Mouse (Mus musculus): ENCODE measurements around the gene Smpd4. TPM values are rescaled to one million over a fixed set of nuclear protein-coding genes. Genes with fewer than 3 reads are reported as not detected.

Gene Smpd4
- polyA plus RNA-seq, 1 experiment from 2014 or later, result 27.7 TPM

- Histone ChIP-seq H3K4me2 (ENCODE audit: low read depth, low read length) (no peak overlapping the region), H3K36me3 (ENCODE audit: control insufficient read depth, insufficient read depth, low read length) (peaks cover 25% of the 10 kb centered on the region), H3K9ac (replicated peaks; ENCODE audit: low read depth, low read length) (no peak overlapping the region), H3K27ac (ENCODE audit: low read depth, low read length) (no peak overlapping the region), H3K9me3 (ENCODE audit: control insufficient read depth, low read length) (no peaks in the 10 kb centered on the region), H3K4me3 (ENCODE audit: low read depth, low read length) (no peak overlapping the region), H3K4me1 (ENCODE audit: control insufficient read depth, insufficient read depth, low read length) (peaks cover 7% of the 10 kb centered on the region), H3K27me3 (ENCODE audit: control insufficient read depth, insufficient read depth, low read length) (no peaks in the 10 kb centered on the region)
- ATAC-seq (ENCODE audit: low read depth), result no peak
- WGBS, result 91% methylated on average over 4 of the region's 4 CpGs
These were observed 24.4 kb downstream of the Smpd4 start for GRCm38 (mm10) chr16:17643437-17643990.

- Histone ChIP-seq H3K9me3 (ENCODE audit: control insufficient read depth, low read length) (no peaks in the 10 kb centered on the region), H3K4me2 (ENCODE audit: low read depth, low read length) (peak within 1 kb of the TSS; percentile 89), H3K9ac (replicated peaks; ENCODE audit: low read depth, low read length) (peak within 1 kb of the TSS; percentile 57), H3K36me3 (ENCODE audit: control insufficient read depth, insufficient read depth, low read length) (peaks cover 16% of the 10 kb centered on the region; the same call in 1 of the 2 replicates), H3K27ac (ENCODE audit: low read depth, low read length) (0 out of 2 replicates have a peak within 1 kb of the TSS, but pooled peaks have one; percentile 22), H3K4me1 (ENCODE audit: control insufficient read depth, insufficient read depth, low read length) (peaks cover 7% of the 10 kb centered on the region), H3K27me3 (ENCODE audit: control insufficient read depth, insufficient read depth, low read length) (no peaks in the 10 kb centered on the region), H3K4me3 (ENCODE audit: low read depth, low read length) (peak within 1 kb of the TSS; percentile 59)
- WGBS, result 2% methylated on average over 50 of the region's 65 CpGs
- ATAC-seq (ENCODE audit: low read depth), result peak; percentile 95
These were observed 27.4 kb downstream of the Smpd4 start, which contains the start of gene Ccdc74a for GRCm38 (mm10) chr16:17646310-17647114. Gene Ccdc74a, plus strand, starts transcription at chr16:17646470.

- Histone ChIP-seq H3K9me3 (ENCODE audit: control insufficient read depth, low read length) (no peaks in the 10 kb centered on the region), H3K27me3 (ENCODE audit: control insufficient read depth, insufficient read depth, low read length) (no peaks in the 10 kb centered on the region), H3K4me3 (ENCODE audit: low read depth, low read length) (peak overlapping the region; percentile 59; the same call in 1 of the 2 replicates), H3K4me2 (ENCODE audit: low read depth, low read length) (peak overlapping the region; percentile 89), H3K4me1 (ENCODE audit: control insufficient read depth, insufficient read depth, low read length) (peaks cover 7% of the 10 kb centered on the region), H3K9ac (replicated peaks; ENCODE audit: low read depth, low read length) (peak overlapping the region; percentile 57; the same call in 1 of the 2 replicates), H3K27ac (ENCODE audit: low read depth, low read length) (no peak overlapping the region), H3K36me3 (ENCODE audit: control insufficient read depth, insufficient read depth, low read length) (peaks cover 19% of the 10 kb centered on the region)
- 0 out of 2 replicates have a peak, but pooled peaks have one; percentile 5 for ATAC-seq (ENCODE audit: low read depth)
- 20% methylated on average over 1 of the region's 1 CpGs for WGBS
These were observed 28.0 kb downstream of the Smpd4 start for GRCm38 (mm10) chr16:17647156-17647555.

GRCm38 (mm10) chr16:17647566-17648340 is 28.6 kb downstream of the Smpd4 start:
- Histone ChIP-seq H3K9me3 (ENCODE audit: control insufficient read depth, low read length) (no peaks in the 10 kb centered on the region), H3K9ac (replicated peaks; ENCODE audit: low read depth, low read length) (no peak overlapping the region), H3K27ac (ENCODE audit: low read depth, low read length) (no peak overlapping the region), H3K27me3 (ENCODE audit: control insufficient read depth, insufficient read depth, low read length) (no peaks in the 10 kb centered on the region), H3K4me2 (ENCODE audit: low read depth, low read length) (no peak overlapping the region), H3K4me3 (ENCODE audit: low read depth, low read length) (no peak overlapping the region), H3K4me1 (ENCODE audit: control insufficient read depth, insufficient read depth, low read length) (peaks cover 7% of the 10 kb centered on the region), H3K36me3 (ENCODE audit: control insufficient read depth, insufficient read depth, low read length) (peaks cover 22% of the 10 kb centered on the region)
- WGBS, result 88% methylated on average over 10 of the region's 10 CpGs
- ATAC-seq (ENCODE audit: low read depth), result no peak

- H3K4me1 ChIP-seq (ENCODE audit: control insufficient read depth, insufficient read depth, low read length), result peaks cover 7% of the 10 kb centered on the region
- H3K27ac ChIP-seq (ENCODE audit: low read depth, low read length), result no peak overlapping the region
- H3K36me3 ChIP-seq (ENCODE audit: control insufficient read depth, insufficient read depth, low read length), result peaks cover 31% of the 10 kb centered on the region
- WGBS, result 90% methylated on average over 16 of the region's 16 CpGs
- no peaks in the 10 kb centered on the region for H3K27me3 ChIP-seq (ENCODE audit: control insufficient read depth, insufficient read depth, low read length)
- H3K4me3 ChIP-seq (ENCODE audit: low read depth, low read length), result no peak overlapping the region
- no peak overlapping the region for H3K9ac ChIP-seq (replicated peaks; ENCODE audit: low read depth, low read length)
- H3K4me2 ChIP-seq (ENCODE audit: low read depth, low read length), result no peak overlapping the region
- H3K9me3 ChIP-seq (ENCODE audit: control insufficient read depth, low read length), result no peaks in the 10 kb centered on the region
- no peak for ATAC-seq (ENCODE audit: low read depth)
These were observed 30.9 kb downstream of the Smpd4 start for GRCm38 (mm10) chr16:17649925-17650605.

GRCm38 (mm10) chr16:17650711-17651110 is 31.6 kb downstream of the Smpd4 start:
- H3K27ac ChIP-seq (ENCODE audit: low read depth, low read length), result no peak overlapping the region
- H3K36me3 ChIP-seq (ENCODE audit: control insufficient read depth, insufficient read depth, low read length), result peaks cover 31% of the 10 kb centered on the region
- H3K9me3 ChIP-seq (ENCODE audit: control insufficient read depth, low read length), result no peaks in the 10 kb centered on the region
- peaks cover 7% of the 10 kb centered on the region for H3K4me1 ChIP-seq (ENCODE audit: control insufficient read depth, insufficient read depth, low read length)
- H3K27me3 ChIP-seq (ENCODE audit: control insufficient read depth, insufficient read depth, low read length), result no peaks in the 10 kb centered on the region
- ATAC-seq (ENCODE audit: low read depth), result no peak
- no peak overlapping the region for H3K4me2 ChIP-seq (ENCODE audit: low read depth, low read length)
- WGBS, result 94% methylated on average over 1 of the region's 1 CpGs
- H3K9ac ChIP-seq (replicated peaks; ENCODE audit: low read depth, low read length), result no peak overlapping the region
- no peak overlapping the region for H3K4me3 ChIP-seq (ENCODE audit: low read depth, low read length)

- WGBS, result 96% methylated on average over 4 of the region's 4 CpGs
- no peak overlapping the region for H3K9ac ChIP-seq (replicated peaks; ENCODE audit: low read depth, low read length)
- H3K4me3 ChIP-seq (ENCODE audit: low read depth, low read length), result no peak overlapping the region
- no peak overlapping the region for H3K27ac ChIP-seq (ENCODE audit: low read depth, low read length)
- no peaks in the 10 kb centered on the region for H3K27me3 ChIP-seq (ENCODE audit: control insufficient read depth, insufficient read depth, low read length)
- peaks cover 31% of the 10 kb centered on the region for H3K36me3 ChIP-seq (ENCODE audit: control insufficient read depth, insufficient read depth, low read length)
- ATAC-seq (ENCODE audit: low read depth), result no peak
- H3K4me1 ChIP-seq (ENCODE audit: control insufficient read depth, insufficient read depth, low read length), result no peaks in the 10 kb centered on the region
- no peak overlapping the region for H3K4me2 ChIP-seq (ENCODE audit: low read depth, low read length)
- no peaks in the 10 kb centered on the region for H3K9me3 ChIP-seq (ENCODE audit: control insufficient read depth, low read length)
These were observed 33.5 kb downstream of the Smpd4 start for GRCm38 (mm10) chr16:17652607-17653006.

- Histone ChIP-seq H3K9ac (replicated peaks; ENCODE audit: low read depth, low read length) (no peak overlapping the region), H3K4me2 (ENCODE audit: low read depth, low read length) (no peak overlapping the region), H3K27ac (ENCODE audit: low read depth, low read length) (no peak overlapping the region), H3K9me3 (ENCODE audit: control insufficient read depth, low read length) (no peaks in the 10 kb centered on the region), H3K4me3 (ENCODE audit: low read depth, low read length) (no peak overlapping the region), H3K36me3 (ENCODE audit: control insufficient read depth, insufficient read depth, low read length) (peaks cover 31% of the 10 kb centered on the region), H3K27me3 (ENCODE audit: control insufficient read depth, insufficient read depth, low read length) (no peaks in the 10 kb centered on the region), H3K4me1 (ENCODE audit: control insufficient read depth, insufficient read depth, low read length) (no peaks in the 10 kb centered on the region)
- WGBS, result 91% methylated on average over 5 of the region's 5 CpGs
- no peak for ATAC-seq (ENCODE audit: low read depth)
These were observed 34.4 kb downstream of the Smpd4 start for GRCm38 (mm10) chr16:17653601-17654000.
